Mouse (Mus musculus): Measurements from ENCODE around the gene 1700012P22Rik. TPM values are rescaled to one million over a fixed set of nuclear protein-coding genes. Genes with fewer than 3 reads are reported as not detected.

1700012P22Rik gene
- polyA plus RNA-seq, 1 experiment from 2014 or later = not detected

DNA sequence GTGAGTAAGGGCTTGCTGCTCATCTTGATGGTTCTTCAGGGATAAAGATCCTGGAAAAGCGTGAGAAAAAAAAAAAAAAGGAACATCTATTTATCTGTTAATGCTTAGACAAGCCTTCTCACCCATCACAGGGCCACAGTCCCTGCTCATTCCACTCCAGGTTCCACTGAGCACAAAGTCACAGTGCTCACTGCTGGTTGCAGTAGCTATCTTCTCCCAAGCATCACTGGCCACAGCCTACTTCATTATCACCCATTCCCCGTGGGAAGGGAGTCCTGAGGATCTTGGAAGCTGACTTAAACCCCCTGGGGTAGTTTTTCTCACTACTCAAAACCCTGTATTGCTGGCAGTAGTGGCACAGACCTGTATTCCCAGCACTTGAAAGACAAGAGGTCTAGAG is 60.7 kb downstream of the 1700012P22Rik start, which contains the start of gene Pramef20:
Gene Pramef20 (minus strand): TSS at position 23 of the 400 bp plus-strand sequence.
- Histone ChIP-seq H3K9ac (replicated peaks; ENCODE audit: low read length) (no peak within 1 kb of the TSS), H3K4me2 (ENCODE audit: low read length) (no peak within 1 kb of the TSS), H3K9me3 (ENCODE audit: control insufficient read depth, low read length) (peaks cover 50% of the 10 kb centered on the region), H3K4me3 (replicated peaks; ENCODE audit: low read depth, low read length) (no peak within 1 kb of the TSS), H3K4me1 (ENCODE audit: control insufficient read depth, insufficient read depth, low read length) (no peaks in the 10 kb centered on the region), H3K27me3 (ENCODE audit: control insufficient read depth, insufficient read depth, low read length) (no peaks in the 10 kb centered on the region), H3K36me3 (ENCODE audit: control insufficient read depth, insufficient read depth, low read length) (no peaks in the 10 kb centered on the region), H3K27ac (replicated peaks; ENCODE audit: low read depth, low read length) (no peak within 1 kb of the TSS)
- 46% methylated on average over 2 of the region's 2 CpGs for WGBS
- DNase-seq (no peak), ATAC-seq (ENCODE audit: low FRiP score, low TSS enrichment) (no peak)

Other genes with a start within 250 kb of the 1700012P22Rik start
- gene Oog2, start 248.1 kb downstream of the 1700012P22Rik start, polyA plus RNA-seq (2014; fragmentation: Nextera tagmentation; extraction: Ambion mirVana) = not detected in 2 replicates
- not detected in 2 replicates for gene C87977, start 225.5 kb downstream of the 1700012P22Rik start, polyA plus RNA-seq (2014; fragmentation: Nextera tagmentation; extraction: Ambion mirVana)
- gene Pramel5, start 158.3 kb downstream of the 1700012P22Rik start, polyA plus RNA-seq (2014; fragmentation: Nextera tagmentation; extraction: Ambion mirVana) = not detected in 2 replicates
- gene Gm13128, start 108.5 kb downstream of the 1700012P22Rik start, polyA plus RNA-seq (2014; fragmentation: Nextera tagmentation; extraction: Ambion mirVana) = not detected in 2 replicates
- not detected in 2 replicates for gene Gm13119, start 80.8 kb downstream of the 1700012P22Rik start, polyA plus RNA-seq (2014; fragmentation: Nextera tagmentation; extraction: Ambion mirVana)
- not detected in 2 replicates for gene Pramef20, start 60.8 kb downstream of the 1700012P22Rik start, polyA plus RNA-seq (2014; fragmentation: Nextera tagmentation; extraction: Ambion mirVana)
- not detected in 2 replicates for gene Pramef12, start 30.3 kb downstream of the 1700012P22Rik start, polyA plus RNA-seq (2014; fragmentation: Nextera tagmentation; extraction: Ambion mirVana)
- not detected in 2 replicates for gene Gm9944, start 14.5 kb upstream of the 1700012P22Rik start, polyA plus RNA-seq (2014; fragmentation: Nextera tagmentation; extraction: Ambion mirVana)
- gene Aadacl3, start 25.0 kb upstream of the 1700012P22Rik start, polyA plus RNA-seq (2014; fragmentation: Nextera tagmentation; extraction: Ambion mirVana) = not detected in 2 replicates
- not detected in 2 replicates for gene 9430007A20Rik, start 81.0 kb upstream of the 1700012P22Rik start, polyA plus RNA-seq (2014; fragmentation: Nextera tagmentation; extraction: Ambion mirVana)
- gene Gm13124, start 126.4 kb upstream of the 1700012P22Rik start, polyA plus RNA-seq (2014; fragmentation: Nextera tagmentation; extraction: Ambion mirVana) = not detected in 2 replicates
- not detected in 2 replicates for gene Aadacl4, start 174.9 kb upstream of the 1700012P22Rik start, polyA plus RNA-seq (2014; fragmentation: Nextera tagmentation; extraction: Ambion mirVana)
- not detected in 2 replicates for gene Gm436, start 247.6 kb upstream of the 1700012P22Rik start, polyA plus RNA-seq (2014; fragmentation: Nextera tagmentation; extraction: Ambion mirVana)

All from midbrain, embryonic 14.5 days (tissue).